Mouse (Mus musculus): Measurements from ENCODE around the gene Zkscan16. TPM values are rescaled to one million over a fixed set of nuclear protein-coding genes. Genes with fewer than 3 reads are reported as not detected.

Gene Zkscan16
- total RNA-seq (2021): 10 to 100 TPM; 51.3 to 53.1 TPM
- long read RNA-seq, experiment 1, partial matches to known transcripts: 0 of 6 reads
- long read RNA-seq, experiment 1, other reads (novel, unspliced or antisense): 6 of 6 reads
- long read RNA-seq, experiment 2, partial matches to known transcripts: 5 of 7 reads
- long read RNA-seq, experiment 2, other reads (novel, unspliced or antisense): 1 of 7 reads

- no peak for TF ChIP-seq CTCF (conservative IDR thresholded peaks at IDR 0.05)
- Histone ChIP-seq H3K27ac (peak within 1 kb of the TSS; percentile 84), H3K4me3 (peak within 1 kb of the TSS; percentile 83)
- DNase-seq (ENCODE audit: low spot score in 2 of 2): peak; percentile 91 to 93
Measured at GRCm38 (mm10) chr4:58943420-58944205, at the start of gene Zkscan16. Gene Zkscan16, plus strand, starts transcription at chr4:58943628.

DNA sequence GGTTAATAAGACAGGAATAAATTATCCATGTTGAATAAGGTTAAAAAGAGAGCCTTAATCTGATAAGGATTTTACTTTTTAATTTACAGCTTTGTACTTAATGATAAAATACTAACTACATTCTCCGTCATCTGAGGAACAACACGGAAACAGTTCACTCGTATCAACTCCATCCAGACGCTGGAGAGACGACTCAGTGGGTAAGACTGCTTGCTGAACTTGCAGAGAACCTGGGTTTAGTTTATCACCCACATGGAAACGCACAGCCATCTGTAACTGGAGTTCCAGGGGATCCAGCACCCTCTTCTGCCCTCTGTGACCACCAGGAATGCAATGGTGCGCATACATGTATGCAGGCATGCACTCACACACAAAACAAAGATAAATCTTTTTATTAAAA lies 49.0 kb upstream of the Zkscan16 start:
- Histone ChIP-seq H3K27ac (no peak overlapping the region), H3K4me3 (no peak overlapping the region)
- DNase-seq (ENCODE audit: low spot score in 2 of 2): no peak
- TF ChIP-seq CTCF (conservative IDR thresholded peaks at IDR 0.05): no peak

DNA sequence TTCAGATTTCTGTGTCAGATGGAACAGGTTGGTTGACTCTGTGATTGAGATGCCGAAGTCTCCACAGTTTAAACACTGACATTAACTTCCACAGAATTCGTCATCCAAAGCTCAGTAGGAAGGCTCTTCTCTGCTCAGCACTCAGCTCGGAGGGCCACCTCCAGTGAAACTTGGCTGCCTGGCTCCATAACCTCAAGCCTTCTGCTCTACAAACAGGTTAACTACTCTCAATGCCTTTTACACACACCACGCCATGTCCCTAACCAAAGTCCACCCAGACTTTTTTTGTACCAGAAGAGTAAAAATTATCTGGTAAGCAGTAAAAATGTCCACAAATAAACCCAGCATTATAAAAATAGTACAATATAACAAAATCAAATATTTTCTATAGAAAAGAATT lies 46.0 kb upstream of the Zkscan16 start:
- Histone ChIP-seq H3K4me3 (no peak overlapping the region), H3K27ac (no peak overlapping the region)
- DNase-seq (ENCODE audit: low spot score in 2 of 2): no peak
- TF ChIP-seq CTCF (conservative IDR thresholded peaks at IDR 0.05): no peak

GRCm38 (mm10) chr4:58898318-58898717 lies 45.1 kb upstream of the Zkscan16 start:
- TF ChIP-seq CTCF (conservative IDR thresholded peaks at IDR 0.05): no peak
- no peak overlapping the region for H3K27ac ChIP-seq
- no peak for DNase-seq (ENCODE audit: low spot score in 2 of 2)

DNA sequence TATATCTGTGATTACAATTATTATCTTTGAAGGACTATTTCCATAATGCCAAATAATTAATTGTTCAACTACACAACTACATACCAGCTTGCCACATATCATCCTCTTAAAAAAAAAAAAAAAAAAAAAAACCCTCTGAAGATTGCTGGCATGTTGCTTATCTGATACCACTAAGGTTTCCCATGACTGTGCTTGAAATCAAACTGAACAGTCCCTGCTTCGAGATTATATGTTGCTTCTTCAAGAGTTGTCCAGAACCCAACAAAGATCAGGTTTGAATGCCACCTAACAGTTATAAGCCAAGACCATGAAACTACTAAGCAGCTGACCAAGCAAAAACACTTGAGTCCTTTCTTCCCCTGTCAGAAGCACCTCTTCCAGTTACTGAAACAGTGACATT lies 36.0 kb upstream of the Zkscan16 start:
- no peak for TF ChIP-seq CTCF (conservative IDR thresholded peaks at IDR 0.05)
- no peak overlapping the region for H3K27ac ChIP-seq
- no peak overlapping the region for H3K4me3 ChIP-seq
- no peak for DNase-seq (ENCODE audit: low spot score in 2 of 2)

More at GRCm38 (mm10) chr4:58898318-58898717, 45.1 kb upstream of the Zkscan16 start:
- no peak overlapping the region for H3K4me3 ChIP-seq

DNA sequence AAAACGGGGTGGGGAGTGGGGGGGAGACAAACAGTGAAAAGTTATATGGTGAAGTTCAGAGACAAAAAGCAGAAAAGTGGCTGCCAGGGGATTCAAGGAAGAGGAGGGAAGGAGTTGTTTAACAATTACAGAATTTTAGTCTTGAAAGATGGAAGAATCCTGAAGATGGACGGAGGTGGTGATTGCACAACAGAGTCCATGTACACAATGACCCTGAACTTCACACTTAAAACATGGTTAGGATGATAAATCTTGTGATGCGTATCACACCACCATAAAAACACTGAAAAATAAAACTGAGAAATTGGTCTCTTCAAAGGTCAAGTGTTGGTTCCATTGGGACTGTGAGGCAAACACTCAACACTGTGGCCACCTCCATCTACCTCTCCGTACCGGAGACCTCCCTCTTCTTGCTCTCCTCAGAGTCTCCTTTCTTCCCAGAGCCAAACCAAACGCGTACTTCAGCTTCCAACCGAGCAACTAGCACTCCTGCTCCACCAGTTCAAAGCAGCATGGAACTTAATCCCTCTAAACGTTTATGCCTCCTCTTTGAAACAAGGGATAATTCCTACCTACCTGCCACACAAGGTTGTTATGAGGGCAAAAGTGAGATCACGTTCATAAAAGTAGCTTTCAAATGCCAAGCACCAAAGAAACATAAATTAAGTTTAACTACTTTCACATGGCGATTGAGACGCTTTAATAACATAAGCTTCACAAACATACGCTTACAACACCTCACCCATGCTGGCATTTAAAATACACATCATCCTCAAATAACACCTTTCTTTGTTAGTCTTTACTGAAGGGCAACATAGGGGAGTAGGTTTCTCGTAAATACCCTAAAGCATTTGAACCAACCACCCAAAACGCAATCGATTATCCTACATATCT lies 33.0 kb upstream of the Zkscan16 start:
- TF ChIP-seq CTCF (conservative IDR thresholded peaks at IDR 0.05): no peak
- H3K4me3 ChIP-seq: peak overlapping the region; percentile 91
- no peak for DNase-seq (ENCODE audit: low spot score in 2 of 2)
- H3K27ac ChIP-seq: peak overlapping the region; percentile 97

DNA sequence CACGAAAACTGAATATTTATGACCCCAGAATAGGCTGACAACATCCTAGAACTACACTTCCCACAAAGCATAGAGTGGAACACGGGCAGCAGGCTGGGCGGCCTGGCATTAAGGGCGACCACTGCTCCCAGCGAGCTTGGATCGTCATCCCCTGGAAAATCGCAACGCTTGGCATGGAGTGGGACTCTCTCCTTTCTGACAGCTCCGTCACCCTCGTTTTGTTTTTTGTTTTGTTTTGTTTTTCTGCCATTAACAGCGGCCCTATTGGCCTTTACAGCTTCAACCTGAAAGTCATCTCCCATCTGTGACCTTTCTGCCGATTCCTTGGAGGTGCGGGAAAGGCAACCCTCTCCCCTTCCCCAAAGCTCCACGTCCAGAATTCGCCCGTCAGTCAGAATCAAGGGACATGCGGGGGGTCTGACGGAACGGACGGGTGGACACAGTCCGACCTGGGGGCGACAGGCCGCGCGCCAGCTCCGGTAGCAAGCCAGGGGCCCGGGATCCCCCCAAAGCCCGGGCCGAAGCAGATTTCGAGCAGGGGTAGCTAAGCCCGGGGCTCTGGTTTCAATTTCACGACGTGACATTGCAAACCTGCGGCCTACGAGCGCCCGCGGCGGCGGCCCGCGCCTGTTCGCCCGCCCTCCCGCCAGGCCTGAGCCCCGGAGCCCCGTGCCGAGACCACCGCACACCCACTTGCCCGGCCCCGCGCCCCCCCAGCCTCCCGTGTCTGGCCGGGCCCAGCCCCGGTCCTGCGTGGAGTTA lies 32.2 kb upstream of the Zkscan16 start:
- TF ChIP-seq CTCF (conservative IDR thresholded peaks at IDR 0.05): no peak
- Histone ChIP-seq H3K4me3 (peak overlapping the region; percentile 91), H3K27ac (peak overlapping the region; percentile 97)
- DNase-seq (ENCODE audit: low spot score in 2 of 2): peak; percentile 55 to 58

GRCm38 (mm10) chr4:58911831-58912628 lies 31.4 kb upstream of the Zkscan16 start:
- H3K4me3 ChIP-seq: peak overlapping the region; percentile 91
- no peak for TF ChIP-seq CTCF (conservative IDR thresholded peaks at IDR 0.05)
- H3K27ac ChIP-seq: peak overlapping the region; percentile 97
- DNase-seq (ENCODE audit: low spot score in 2 of 2): peak in 1 of 2 experiments; percentile 50

DNA sequence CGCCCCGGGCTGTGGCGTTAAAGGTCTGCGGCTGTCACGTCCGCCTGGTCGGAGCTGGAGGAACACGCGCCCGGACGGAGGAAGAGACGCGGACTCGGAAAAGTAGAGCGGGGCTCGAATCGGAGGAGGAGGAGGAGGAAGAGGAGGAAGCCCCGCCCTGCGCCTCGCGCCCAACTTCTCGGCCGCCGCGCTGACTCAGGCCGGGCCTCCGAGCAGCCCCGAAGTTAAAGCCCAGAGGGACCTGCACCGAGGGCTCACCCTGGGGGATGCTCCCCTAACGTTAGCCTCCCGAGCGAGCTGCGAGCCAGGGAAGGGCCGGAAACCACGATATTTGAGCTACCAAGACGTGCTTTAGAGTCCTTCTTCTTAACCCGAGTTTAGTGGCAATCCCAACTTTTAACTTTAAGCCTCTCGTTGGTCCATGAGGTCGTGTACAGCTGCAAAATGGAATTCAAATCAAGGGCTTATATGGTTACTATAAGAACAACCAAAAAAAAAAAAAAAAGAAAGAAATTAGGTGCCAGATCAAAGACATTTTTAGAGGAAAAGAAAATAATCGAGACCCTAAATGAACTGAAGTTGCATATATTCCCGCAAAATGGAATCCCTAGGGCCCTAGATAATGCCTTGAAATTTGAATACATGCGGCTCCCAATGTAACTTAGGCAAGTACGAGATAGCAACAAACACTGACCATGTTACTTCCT lies 30.6 kb upstream of the Zkscan16 start, which contains the start of gene Ecpas:
Ecpas (minus strand) TSS at position 121 of the 707 bp plus-strand sequence.
- Histone ChIP-seq H3K27ac (peak within 1 kb of the TSS; percentile 97), H3K4me3 (peak within 1 kb of the TSS; percentile 91)
- peak; percentile 67 to 70 for DNase-seq (ENCODE audit: low spot score in 2 of 2)
- TF ChIP-seq CTCF (conservative IDR thresholded peaks at IDR 0.05): no peak

DNA sequence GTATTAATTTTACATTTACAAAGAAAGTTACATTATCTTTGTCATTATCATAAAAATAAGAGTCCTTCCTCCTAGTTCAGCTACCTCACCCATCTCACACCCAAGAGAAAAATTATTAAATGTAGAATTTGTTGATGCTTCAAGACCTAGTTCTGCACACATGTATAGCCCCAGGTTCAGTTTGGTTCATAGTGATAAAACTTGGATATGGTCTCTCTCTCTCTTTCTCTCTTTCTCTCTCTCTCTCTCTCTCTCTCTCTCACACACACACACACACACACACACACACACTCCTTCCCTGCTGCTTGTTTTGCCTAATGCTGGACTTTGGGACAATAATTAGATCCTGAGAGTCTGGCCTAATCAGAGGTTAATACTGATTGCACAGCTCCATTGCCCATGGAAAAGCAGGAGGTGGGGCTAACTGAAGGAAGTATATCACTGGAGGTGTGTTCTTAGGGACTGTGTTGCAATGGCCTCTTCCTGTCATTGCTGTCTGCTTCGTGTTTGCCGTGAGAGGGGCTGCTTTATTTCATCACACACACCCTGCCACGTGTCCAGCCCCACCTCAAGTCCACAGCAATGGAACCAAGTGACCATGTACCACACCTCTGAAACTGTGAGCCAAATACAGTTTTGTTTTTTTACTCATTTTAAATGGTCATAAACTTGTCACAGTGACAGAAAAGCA lies 29.9 kb upstream of the Zkscan16 start:
- no peak for DNase-seq (ENCODE audit: low spot score in 2 of 2)
- H3K27ac ChIP-seq: peak overlapping the region; percentile 97
- no peak for TF ChIP-seq CTCF (conservative IDR thresholded peaks at IDR 0.05)
- H3K4me3 ChIP-seq: peak overlapping the region; percentile 91
